Mouse (Mus musculus) T-helper 1 cell (primary cell): Measurements from ENCODE around the gene Traf3ip3.

Experiments
- in situ Hi-C: fragments of 300-600 bp; cut with MboI, MseI; formaldehyde crosslinking; loops from one replicate; pipeline ENCODE4 v1.15.1; 2025; ENCODE audit warnings: high pct_unique_total_duplicates

Gene Traf3ip3

DNA sequence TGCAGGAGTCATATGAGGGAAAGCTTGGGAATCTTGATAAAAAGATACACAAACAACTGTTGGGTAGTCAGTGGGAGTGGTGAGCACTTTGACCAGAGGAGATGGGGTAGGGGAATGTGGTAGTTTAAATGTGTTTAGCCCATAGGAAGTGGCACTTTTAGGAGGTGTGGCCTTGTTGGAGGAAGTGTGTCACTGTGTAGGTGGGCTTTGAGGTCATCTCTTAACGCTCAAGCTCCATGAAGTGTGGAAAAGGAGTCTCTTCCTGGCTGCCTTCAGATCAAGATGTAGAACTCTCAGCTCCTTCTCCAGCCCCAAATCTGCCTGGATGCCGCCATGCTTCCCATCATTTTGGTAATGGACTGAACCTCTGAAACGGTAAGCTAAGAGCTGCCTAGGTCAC is 6.0 kb upstream of the Traf3ip3 start, which contains the start of gene Lamb3:
Gene Lamb3 (plus strand): TSS at position 197 of the 400 bp plus-strand sequence.
- in situ Hi-C loops: loop anchor here (5.0 kb wide), 1 partner anchor 170 kb away; no protein-coding TSS in a partner anchor

DNA sequence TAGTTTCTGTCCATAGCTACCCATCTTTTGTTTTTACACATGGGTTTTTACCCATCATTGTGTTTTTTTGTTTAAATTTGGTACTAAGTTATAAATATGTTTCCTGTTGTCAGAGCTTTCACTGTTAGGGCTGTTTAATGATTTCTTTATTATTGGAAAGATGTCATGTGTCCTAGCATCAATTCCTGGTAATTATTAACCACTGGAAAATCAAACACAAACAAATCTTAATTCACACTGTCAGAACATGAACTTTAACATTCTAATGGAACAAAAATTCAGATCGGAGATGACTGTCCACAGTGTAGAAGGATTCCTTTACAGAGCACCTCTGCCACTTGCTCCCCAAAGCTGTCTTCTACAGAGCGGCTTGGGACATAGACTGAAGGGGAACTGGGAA is 3.9 kb upstream of the Traf3ip3 start:
- in situ Hi-C loops: loop anchor here (5.0 kb wide), 1 partner anchor 172 kb away; no protein-coding TSS in a partner anchor

DNA sequence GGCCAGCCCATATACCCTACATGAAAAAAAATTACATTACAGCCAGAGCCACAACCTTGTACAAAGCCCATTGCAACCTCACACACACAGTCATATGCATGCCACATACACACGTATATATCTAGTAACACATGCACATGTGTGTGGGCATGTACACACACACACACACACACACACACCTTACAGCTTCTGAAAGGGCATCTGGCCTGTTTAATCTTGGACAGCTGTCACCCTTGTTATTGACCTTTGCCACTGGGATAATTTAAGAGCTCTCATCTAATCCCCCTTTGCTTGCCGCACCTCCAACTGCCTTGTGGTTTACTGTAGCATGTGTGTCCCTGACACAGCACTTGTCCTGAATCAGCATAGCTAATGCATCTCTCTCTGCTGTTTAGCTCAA is 2.3 kb upstream of the Traf3ip3 start:
- in situ Hi-C loops: no loop called here

DNA sequence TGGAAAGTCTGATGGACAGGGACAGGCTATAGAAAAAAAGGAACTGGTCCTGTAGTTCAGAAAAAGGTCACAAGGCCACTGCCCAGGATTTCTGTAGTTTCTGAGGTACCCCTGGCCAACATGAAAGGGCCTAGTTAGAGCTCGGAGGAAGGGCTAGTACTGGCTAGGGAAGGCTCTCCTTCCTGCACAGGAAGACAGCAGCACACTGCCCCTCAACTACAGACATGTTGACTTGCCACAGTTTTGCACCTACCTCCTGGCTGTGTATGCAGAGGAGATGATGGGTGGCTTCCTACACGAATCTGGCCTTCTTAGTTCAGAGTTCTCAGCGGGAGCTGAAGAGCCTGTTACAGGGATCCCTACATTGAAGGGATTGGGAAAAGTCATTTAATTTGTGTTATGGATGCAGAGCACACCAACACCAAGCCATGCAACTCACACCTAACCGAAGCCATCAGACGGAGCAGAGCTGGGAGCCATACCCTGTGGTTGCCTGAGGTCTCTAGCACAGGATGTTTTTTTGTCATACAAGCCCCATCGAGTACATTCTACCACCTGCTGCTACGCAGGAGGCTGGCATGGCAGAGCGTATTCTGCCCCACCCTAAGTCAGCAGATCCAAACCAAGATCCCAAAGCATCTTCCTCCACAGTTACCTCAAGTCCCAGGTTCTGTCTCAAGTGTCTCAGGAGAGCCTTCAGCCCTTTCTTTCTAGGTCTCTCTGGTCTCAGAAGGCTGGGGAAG is 692 bp downstream of the Traf3ip3 start:
- in situ Hi-C loops: no loop called here

DNA sequence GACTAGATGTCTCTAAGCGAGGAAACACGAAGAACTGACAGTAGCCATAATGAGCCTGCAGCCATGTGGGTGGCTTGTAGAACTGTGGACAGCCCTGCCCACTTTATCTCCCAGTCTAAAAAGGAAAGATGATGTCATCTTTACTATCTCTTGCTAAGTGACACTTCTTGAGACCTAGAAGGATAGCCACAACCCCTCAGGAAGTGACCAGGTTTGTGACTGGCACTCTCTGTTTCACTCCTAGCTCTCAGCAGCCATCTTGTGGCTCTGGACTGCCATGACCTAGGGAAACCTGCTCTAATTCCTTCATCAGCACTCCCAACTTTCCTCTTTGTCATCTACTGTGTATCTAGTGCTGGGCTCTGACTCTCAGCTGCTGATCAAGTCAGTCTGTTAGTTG is 3.2 kb downstream of the Traf3ip3 start:
- in situ Hi-C loops: no loop called here

DNA sequence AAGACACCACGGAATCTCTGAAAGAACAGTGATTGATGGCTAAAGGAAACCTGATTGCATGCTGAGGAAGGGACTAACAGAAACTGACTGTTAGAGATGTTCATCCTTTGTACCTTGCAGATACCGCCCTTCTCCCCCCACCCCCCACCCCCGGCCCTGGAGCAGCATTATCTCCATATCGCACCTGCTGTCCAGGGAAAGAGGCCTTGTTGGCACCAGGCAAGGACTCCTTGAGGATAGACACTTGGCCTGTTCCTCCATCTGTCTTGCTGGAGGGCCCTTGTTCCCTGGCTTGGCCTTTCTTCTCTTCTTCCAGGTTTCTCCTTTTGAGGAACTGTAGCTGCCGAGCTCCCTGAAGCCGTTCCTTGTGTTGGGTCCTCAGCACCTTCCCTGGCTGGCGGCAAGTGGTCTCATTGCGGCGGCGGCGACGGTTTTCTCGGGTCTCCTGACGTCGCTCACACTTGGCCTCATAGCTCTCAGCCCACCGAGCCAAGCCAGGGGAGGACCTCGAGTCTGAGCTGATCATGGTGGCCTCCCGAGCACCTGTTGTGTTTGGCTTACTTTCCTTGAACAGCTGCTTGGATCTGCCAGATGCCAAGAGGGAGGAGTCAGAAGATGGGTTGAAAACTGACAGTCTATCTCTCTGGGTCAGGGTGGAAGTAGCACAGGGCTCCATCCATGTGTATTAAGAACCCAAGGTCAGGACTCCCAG is 3.9 kb downstream of the Traf3ip3 start:
- in situ Hi-C loops: no loop called here

DNA sequence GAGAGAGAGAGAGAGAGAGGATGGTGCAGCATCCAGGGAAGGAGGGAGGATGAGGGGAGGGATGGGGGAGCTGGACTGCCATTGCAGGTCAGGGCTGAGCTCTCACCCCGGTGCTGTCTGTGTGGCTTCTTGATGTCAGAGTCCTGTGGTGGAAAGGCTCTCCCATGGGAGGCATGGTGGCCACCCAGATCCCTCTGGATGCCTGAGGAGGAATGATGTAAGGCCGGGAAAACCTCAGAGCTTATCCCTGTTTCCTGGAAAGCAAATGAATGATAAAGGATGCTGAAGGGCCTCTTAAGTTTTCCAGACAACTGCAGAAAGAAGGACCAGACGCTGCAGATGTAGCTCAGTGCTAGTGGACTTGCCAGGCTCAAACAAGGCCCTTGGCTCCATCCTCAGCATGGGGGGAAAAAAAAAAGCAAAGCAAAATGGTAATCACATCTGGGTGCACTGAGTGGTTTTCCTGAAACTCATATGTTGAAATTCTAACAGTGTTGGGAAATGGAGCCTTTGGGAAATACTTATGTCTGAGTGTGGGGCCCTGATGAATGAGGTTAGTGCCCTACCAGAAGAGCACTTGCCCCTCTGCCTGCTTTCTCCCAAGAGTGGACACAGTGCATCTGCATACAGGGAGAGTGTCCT is 6.2 kb downstream of the Traf3ip3 start:
- in situ Hi-C loops: no loop called here

DNA sequence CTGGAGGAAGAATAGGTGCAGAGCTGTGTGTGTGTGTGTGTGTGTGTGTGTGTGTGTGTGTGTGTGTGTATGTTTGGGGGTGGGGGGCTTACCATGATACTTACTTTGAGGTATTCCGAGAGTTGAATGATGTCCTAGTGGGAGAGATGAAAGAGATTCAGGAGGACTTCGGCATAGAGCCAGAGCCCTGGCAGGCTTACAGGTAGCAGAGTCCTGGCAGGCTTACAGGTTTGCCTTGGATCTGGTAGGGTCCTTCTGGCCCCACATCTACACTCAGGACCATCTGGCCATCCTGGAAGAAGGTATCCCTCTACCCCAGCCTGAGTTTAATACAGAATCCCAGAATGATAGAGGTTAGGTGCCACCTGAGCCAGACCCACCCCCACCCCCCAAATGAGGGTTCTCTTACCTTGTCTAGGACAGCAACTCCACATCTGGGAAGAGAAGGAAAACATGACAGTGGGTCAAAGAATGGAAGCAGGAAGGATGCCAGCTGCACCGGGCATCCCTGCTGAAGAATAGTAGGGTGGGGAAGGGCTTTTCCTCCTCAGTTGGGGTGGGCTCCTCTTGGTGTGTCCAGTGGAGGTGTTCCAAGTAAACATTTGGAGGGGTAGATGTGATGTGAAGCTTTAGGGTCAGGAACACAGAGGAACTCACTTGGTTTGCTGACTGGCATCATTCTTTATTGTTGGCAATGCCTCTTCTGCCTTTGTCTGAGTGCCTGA is 6.9 kb downstream of the Traf3ip3 start:
- in situ Hi-C loops: no loop called here

DNA sequence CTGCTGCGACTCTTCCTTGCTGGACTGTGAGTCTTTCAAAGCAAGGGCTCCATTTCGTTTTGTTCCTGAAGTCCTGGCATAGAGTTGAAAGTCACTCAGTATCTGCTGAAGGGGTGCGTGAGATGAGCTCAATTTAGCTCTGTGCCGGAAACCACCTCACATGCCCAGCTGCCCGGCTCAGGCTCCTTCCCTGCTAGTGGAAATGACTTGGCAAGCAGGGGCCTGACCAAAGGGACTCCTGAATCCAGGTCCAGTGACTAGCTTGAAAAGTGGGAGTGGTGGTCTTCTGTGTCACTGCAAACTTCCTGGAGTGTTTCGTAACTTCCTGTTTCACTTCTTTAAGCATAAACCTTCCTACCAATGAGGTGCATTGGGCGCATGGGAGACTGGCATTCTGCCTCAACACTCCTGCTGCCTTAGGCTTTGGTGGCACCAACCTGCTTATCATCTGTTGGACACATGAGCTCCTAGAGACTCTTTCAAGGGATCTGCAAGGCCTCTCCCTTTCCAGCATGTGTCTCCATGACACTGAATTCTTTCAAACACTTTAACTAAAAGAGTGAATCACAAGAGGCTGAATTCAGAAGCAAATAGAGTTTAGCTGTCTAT is 9.7 kb downstream of the Traf3ip3 start:
- in situ Hi-C loops: no loop called here

DNA sequence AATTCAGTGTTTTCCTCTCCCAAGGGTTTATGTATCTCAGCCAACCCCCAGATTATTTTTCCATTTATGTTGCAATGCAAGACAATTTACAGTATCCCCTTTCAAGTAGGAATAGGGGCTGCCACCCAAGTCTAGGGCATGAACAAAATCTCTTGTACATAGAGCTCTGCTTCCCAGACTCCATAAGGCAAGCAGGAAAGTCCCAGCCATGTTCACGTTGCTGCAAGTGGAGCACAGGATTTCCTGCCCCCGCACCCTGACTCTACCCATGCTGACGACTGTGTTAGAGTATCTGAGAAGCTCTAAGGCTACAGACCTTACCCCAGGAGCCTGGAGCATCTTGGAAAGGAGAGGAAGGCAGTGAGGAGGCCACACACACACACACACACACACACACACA is 11.7 kb downstream of the Traf3ip3 start:
- in situ Hi-C loops: no loop called here

DNA sequence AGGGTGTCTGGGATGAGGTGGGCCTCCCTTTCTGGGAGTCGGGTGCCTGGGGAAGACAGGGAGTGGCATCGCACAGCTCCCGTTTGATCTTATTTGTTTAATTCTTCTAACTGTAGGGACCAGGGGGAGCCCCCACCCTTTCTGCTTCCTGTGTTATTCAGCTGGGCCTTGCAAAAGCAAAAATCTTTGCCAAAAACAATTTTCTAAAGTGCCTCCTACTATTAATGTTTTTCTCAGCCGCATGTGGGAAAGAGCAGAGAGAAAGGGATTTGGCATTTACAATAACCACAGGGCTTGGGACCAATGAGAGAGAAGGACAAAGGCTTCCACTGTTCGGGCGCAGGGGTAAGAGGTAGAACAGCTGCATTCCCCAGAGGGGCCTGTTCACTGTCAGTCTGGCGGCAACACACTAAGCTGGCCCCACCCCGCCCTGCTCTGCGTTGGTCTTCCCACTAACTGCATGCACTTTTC is 12.3 kb downstream of the Traf3ip3 start:
- in situ Hi-C loops: no loop called here

DNA sequence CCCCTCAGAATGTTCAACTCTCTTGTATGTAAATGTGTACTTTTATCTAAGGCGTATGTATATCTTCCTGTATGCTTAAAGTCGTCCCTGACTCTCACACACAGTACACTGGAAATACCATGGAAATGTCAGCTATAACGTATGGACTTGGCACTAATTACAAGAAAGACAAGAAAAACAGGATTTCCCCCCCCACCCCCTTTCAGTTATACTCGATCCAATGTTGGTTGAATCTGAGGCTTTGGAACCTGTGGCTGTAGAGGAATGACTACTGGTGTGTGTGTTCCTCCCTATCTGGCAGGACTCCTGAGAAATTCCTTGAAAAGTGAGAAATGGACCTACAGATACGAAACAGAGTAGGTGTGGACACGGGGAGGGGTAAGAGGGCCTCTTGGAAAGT is 13.2 kb downstream of the Traf3ip3 start:
- in situ Hi-C loops: no loop called here

DNA sequence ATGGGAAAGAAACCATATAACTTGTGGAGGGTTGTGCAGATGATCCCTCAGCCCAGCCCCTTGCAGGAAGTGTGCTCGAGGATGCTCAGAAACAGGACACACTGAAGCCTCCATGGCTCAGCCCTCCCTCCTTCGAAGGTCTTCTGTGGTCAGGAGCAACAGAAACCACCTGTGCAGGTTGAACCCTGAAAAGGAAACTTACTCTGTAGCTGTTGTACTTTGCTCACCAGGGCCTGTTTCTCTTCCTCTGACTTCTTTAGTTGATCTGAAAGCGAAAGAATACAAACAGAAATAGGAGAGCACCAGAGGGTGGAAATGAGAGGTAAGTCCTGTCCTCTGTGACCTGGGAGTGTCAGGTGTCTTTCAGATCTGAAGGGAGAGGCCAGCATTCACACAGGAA is 20.4 kb downstream of the Traf3ip3 start:
- in situ Hi-C loops: no loop called here

DNA sequence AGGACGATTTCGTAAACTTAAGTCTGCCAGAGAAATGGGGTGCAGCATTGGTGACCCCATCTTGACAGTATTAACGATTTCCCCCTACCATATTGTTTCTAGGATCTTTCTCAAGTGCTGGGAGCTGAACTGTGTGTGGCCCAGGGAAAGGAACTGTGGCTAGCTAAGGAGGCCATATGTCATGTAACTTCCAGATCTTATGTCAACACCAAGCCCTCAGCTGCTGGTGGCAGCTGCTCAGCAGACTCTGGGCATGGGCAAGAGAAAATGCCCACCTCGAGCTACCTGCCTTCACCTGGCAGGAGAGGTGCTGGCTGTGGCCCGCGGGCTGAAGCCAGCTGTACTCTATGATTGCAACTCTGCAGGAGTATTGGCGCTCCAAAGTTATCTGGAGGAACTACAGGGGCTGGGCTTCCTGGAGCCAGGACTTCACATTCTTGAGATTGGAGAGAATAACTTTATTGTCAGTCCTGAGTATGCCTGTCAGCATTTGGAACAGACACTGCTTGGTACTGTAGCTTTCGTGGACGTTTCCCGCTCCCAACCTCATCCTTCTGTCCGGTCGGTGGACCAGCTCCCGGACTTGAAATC is 27.3 kb downstream of the Traf3ip3 start:
- in situ Hi-C loops: no loop called here

DNA sequence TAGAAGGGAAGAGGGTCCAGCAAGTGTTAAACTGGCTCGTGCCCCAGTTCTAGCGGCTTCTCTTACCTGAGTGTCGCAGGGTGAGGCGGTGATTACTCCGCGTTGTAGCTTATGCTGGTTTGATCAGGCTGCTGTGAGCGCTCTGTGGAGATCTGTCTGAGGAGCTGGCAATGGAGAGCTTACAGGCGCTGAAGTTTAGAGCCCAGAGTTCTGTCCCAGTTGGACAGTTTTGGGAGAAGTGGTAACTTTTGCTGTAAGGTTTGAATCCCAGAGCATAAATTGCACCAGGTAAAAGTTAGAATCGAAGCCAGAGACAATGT is 27.7 kb downstream of the Traf3ip3 start:
- in situ Hi-C loops: no loop called here

DNA sequence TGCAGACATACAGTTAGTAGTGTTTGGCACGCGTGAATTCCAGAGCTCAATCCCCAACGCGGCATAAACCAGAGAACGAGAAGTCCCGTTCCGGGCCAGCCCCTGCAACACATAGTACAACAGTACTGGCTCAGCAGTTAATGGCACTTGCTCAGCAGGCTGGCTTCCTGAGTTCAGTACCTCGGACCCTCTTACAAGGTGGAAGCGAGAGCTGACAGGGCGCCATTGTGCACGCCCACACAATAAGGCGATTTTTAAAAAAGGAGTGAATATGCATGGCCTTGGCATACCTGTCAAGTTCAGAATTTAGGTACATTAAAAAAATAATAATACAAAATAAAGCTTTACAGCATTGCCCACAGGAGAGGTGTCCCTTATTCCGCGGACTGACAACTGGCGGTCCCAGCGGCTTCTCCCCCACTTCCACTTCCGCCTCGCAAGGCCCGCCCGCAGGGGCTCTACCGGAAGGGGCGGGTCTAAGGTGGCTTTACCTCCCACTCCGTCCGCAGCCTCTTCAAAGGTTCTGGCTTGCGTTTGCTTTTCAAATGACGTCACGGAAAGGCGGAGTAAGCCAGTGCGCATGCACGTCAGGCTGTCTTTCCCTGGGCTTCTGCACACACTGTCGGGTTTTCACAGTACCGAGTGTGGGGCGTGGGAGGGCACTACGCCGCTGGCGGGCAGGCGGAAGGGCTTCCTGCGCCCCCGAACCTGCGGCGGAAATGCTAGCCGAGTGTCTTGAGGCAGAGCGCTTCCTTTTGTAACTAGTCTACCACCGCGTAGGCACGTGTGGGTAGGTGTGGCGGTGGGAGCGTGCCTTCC is 28.3 kb downstream of the Traf3ip3 start:
- in situ Hi-C loops: no loop called here

DNA sequence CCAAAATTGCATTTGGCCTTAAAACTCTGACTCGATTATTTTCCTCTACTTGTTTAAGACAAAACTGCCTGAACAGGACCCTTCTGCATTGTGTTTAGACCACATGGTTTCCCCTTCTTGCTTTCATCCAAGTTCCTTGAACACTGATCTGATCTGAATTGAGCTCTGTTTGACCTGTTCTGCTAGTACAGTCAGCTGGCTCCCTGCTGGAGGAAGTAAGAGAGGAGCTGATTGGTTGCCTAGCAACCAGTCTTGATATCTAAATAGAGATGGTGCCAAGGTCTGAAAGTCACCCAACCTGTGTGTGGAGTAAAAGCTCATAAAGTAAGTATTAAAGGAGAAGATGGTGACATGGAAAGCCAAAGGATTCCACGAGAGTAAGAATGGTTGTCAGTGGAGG is 31.6 kb downstream of the Traf3ip3 start:
- in situ Hi-C loops: no loop called here

DNA sequence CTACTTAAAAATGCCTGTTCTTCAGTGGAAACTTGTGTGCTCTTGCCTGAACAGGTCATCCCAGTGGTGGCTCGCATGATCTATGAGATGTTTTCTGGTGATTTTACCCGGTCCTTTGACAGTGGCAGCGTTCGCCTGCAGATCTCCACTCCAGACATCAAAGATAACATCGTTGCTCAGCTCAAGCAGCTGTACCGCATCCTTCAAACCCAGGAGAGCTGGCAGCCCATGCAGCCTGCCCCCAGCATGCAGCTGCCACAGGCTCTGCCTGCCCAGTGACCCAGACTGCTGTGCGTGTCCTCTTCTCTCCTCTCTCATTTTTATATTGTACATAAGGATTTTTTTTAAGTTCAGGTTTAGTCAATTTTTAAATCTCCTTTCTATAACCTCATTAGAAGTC is 32.3 kb downstream of the Traf3ip3 start:
- in situ Hi-C loops: no loop called here

DNA sequence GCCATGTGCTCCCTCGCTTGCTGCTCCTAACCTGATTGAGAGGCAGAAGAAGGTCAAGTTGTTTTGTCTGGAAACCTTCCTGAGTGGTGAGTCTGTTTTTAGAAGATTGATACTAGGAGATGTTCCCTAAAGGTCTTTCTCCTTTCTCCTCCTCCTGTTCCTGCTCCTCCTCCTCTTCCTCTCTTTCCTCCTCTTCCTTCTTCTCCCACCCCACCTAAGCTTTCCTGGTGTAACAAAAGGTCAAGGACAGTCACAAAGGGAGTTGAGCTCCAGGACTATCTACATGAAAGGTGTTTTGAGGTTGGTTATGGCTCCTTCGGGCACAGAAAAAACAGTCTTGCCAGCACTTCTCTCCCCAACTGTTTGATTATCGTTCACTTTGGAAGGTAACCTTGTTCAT is 33.8 kb downstream of the Traf3ip3 start, which contains the start of gene A130010J15Rik:
Gene A130010J15Rik (plus strand): TSS at position 301 of the 400 bp plus-strand sequence.
- in situ Hi-C loops: no loop called here

DNA sequence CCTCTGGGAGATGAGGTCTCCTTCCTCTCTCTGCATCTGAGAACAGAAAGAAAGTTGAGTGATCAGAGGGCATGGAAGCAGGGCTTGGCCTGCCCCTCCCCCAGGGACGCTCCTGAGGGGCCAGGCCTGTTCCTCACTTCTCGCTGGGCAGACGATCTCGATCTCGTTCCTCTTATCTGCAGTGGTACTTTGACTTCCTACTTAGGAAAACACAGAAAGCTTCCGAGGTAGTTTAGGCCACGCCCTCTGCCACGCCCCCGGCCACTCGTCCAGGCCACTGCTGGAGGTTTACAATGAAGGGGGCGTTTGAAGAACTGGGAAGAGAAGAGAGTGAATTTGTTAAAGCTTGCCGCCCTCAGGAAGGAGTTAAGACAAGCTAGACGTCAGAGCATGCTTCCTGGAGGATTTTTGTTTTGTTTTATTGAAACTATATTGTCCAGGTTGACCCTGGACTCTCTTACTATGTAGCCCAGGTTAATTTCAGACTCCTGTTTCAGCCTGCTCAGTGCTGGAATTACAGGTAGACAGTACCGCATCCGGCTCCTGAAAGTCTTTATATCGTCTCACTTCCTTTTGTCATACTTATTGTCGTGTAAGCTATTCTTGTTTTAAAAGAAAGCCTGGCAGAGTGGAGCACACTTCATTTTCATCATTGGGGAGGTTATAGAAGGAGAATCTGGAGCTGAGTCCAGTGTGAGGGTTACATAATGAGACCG is 41.0 kb downstream of the Traf3ip3 start:
- in situ Hi-C loops: no loop called here
